In the genomic region with DNA sequence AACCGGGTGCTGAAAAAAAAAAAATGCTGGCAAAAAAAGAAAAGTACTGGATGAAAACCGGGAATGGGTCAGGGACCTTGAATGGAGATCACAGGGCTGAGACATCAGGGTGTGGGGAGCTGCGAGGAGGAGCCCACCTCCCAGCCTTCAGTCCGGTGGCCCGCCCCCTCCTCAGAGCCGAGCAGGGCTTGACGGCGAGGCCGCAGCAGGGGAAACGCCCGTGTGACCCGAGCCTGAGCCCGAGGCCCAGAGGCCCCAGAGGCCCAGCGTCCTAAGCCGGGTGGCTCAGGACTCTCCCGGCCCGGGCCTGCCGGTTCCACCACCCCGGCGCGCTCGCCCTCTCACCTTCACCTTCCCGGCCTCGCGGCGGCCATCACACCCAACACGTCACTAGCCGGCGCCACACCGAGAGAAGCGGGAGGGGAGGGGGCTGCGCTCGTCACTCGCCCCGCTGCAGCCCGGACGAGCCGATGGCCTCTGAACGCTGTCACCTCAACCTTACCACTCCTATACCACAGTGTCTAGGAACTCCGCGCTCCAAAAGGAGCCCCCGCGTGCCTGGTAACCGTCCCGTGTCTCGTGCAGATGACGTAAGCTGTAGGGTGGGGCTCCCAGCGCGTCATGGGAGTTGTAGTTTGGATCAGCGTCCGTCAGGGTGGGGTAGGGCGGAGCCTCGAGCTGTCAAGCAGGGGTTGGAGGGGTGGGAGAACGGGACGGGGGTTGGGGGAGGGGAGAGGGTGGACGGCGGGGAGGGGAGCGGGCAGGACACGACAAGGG, we compare ENCODE assay signal across 8 mouse cellular contexts. TPM values are rescaled to one million over a fixed set of nuclear protein-coding genes. Genes with fewer than 3 reads are reported as not detected.
DNase-seq lines count a peak whose midpoint lies in the region; ATAC-seq and TF ChIP-seq lines count a peak whose summit lies in the region.

A gene (minus strand): TSS at position 392 of the 777 bp plus-strand sequence.

- peaks cover 39% of the 10 kb centered on the region for H3K36me3 ChIP-seq in G1E (replicated peaks)
- H3K36me3 ChIP-seq in forebrain, embryonic 16.5 days (ENCODE audit: control insufficient read depth, insufficient read depth) = peaks cover 6% of the 10 kb centered on the region
- H3K36me3 ChIP-seq in lung, embryonic 14.5 days (ENCODE audit: insufficient read depth) = peaks cover 19% of the 10 kb centered on the region
- H3K36me3 ChIP-seq in thymus, adult 2 months (ENCODE audit: control insufficient read depth, insufficient read depth, low read length) = no peaks in the 10 kb centered on the region

- peaks cover 7% of the 10 kb centered on the region; the same call in 1 of the 2 replicates for H3K27me3 ChIP-seq in G1E (ENCODE audit: insufficient read depth, low read length)
- H3K27me3 ChIP-seq in forebrain, embryonic 16.5 days (replicated peaks; ENCODE audit: control insufficient read depth, insufficient read depth, low read length) = no peaks in the 10 kb centered on the region
- H3K27me3 ChIP-seq in lung, embryonic 14.5 days (ENCODE audit: insufficient read depth, low read length) = no peaks in the 10 kb centered on the region
- no peaks in the 10 kb centered on the region for H3K27me3 ChIP-seq in thymus, adult 2 months (ENCODE audit: control insufficient read depth, insufficient read depth, low read length)

- H3K27ac ChIP-seq in forebrain, embryonic 16.5 days (ENCODE audit: low read length) = peak within 1 kb of the TSS; percentile 82
- H3K27ac ChIP-seq in layer of hippocampus, adult 2 months = peak within 1 kb of the TSS; percentile 100
- peak within 1 kb of the TSS; percentile 32 for H3K27ac ChIP-seq in lung, embryonic 14.5 days (ENCODE audit: low read depth)
- peak within 1 kb of the TSS; percentile 100 for H3K27ac ChIP-seq in olfactory bulb, adult 2 months (ENCODE audit: insufficient read depth, low read depth, low read length)
- H3K27ac ChIP-seq in thymus, adult 2 months (ENCODE audit: control insufficient read depth, insufficient read depth, low read length) = no peak within 1 kb of the TSS

- H3K9ac ChIP-seq in forebrain, embryonic 16.5 days (replicated peaks; ENCODE audit: low read depth, low read length) = peak within 1 kb of the TSS; percentile 85
- H3K9ac ChIP-seq in lung, embryonic 14.5 days = peak within 1 kb of the TSS; percentile 62

- H3K4me1 ChIP-seq in G1E (ENCODE audit: insufficient read depth, low read depth, low read length) = peaks cover 18% of the 10 kb centered on the region
- H3K4me1 ChIP-seq in forebrain, embryonic 16.5 days (replicated peaks; ENCODE audit: control insufficient read depth, insufficient read depth, low read length) = peaks cover 10% of the 10 kb centered on the region
- peaks cover 6% of the 10 kb centered on the region; the same call in 1 of the 2 replicates for H3K4me1 ChIP-seq in lung, embryonic 14.5 days (ENCODE audit: insufficient read depth)
- peaks cover 15% of the 10 kb centered on the region for H3K4me1 ChIP-seq in olfactory bulb, adult 2 months (ENCODE audit: control insufficient read depth, insufficient read depth, low read length)
- peaks cover 2% of the 10 kb centered on the region for H3K4me1 ChIP-seq in thymus, adult 2 months (replicated peaks; ENCODE audit: control insufficient read depth, insufficient read depth, low read length)

- peak; percentile 53; the same call in 1 of the 2 replicates for TF ChIP-seq POLR2A in olfactory bulb, adult 2 months (IDR thresholded peaks at IDR 0.05; ENCODE audit: insufficient read depth, low read depth, low read length)
- TF ChIP-seq POLR2A in thymus, adult 2 months (IDR thresholded peaks at IDR 0.05; ENCODE audit: control insufficient read depth, extremely low read depth, insufficient read depth, low read length, poor library complexity) = no peak

- peak; percentile 95 for ATAC-seq in G1E (ENCODE audit: extremely low read depth, insufficient number of reproducible peaks, low FRiP score, poor library complexity, severe bottlenecking)
- peak; percentile 94 for ATAC-seq in forebrain, embryonic 16.5 days
- ATAC-seq in lung, embryonic 14.5 days (ENCODE audit: insufficient read depth) = peak; percentile 94

- H3K4me3 ChIP-seq in G1E (ENCODE audit: low read depth, low read length) = peak within 1 kb of the TSS; percentile 94
- peak within 1 kb of the TSS; percentile 86 for H3K4me3 ChIP-seq in forebrain, embryonic 16.5 days (replicated peaks; ENCODE audit: low read length)
- peak within 1 kb of the TSS; percentile 96 for H3K4me3 ChIP-seq in layer of hippocampus, adult 2 months
- peak within 1 kb of the TSS; percentile 89 for H3K4me3 ChIP-seq in lung, embryonic 14.5 days (ENCODE audit: low read depth, low read length)
- peak within 1 kb of the TSS; percentile 99 for H3K4me3 ChIP-seq in olfactory bulb, adult 2 months (ENCODE audit: insufficient read depth, low read depth, low read length)
- peak within 1 kb of the TSS; percentile 69 for H3K4me3 ChIP-seq in thymus, adult 2 months (ENCODE audit: control insufficient read depth, insufficient read depth, low read length)

- DNase-seq in G1E (ENCODE audit: low spot score) = peak; percentile 93
- DNase-seq in cerebellum, adult 18-20 months = peak; percentile 93
- peak; percentile 89 to 96 for DNase-seq in heart, postnatal 36 days
- DNase-seq in layer of hippocampus, adult 2 months (ENCODE audit: low spot score in 2 of 2) = peak; percentile 91 to 92
- DNase-seq in lung, embryonic 14.5 days = peak; percentile 92
- peak; percentile 88 for DNase-seq in thymus, adult 2 months

- WGBS in forebrain, embryonic 16.5 days = under 1% methylated on average over 59 of the region's 59 CpGs
- under 1% methylated on average over 59 of the region's 59 CpGs for WGBS in lung, embryonic 14.5 days
- WGBS in olfactory bulb, adult 2 months = under 1% methylated on average over 59 of the region's 59 CpGs
- WGBS in thymus, adult 2 months = under 1% methylated on average over 57 of the region's 59 CpGs

- peak within 1 kb of the TSS; percentile 63 for H3K4me2 ChIP-seq in forebrain, embryonic 16.5 days (ENCODE audit: low read length)
- H3K4me2 ChIP-seq in lung, embryonic 14.5 days = peak within 1 kb of the TSS; percentile 80

- intact Hi-C loops in heart, postnatal 36 days (cut with DNase I) = loop anchor here (2.0 kb wide), 2 partner anchors 32 kb away; a partner anchor contains a TSS

- no peak for TF ChIP-seq CTCF in G1E (IDR thresholded peaks at IDR 0.05; ENCODE audit: low read depth, low read length)
- no peak for TF ChIP-seq CTCF in layer of hippocampus, adult 2 months (conservative IDR thresholded peaks at IDR 0.05)
- TF ChIP-seq CTCF in lung, embryonic 14.5 days (IDR thresholded peaks at IDR 0.05; ENCODE audit: low read depth) = no peak
- no peak for TF ChIP-seq CTCF in olfactory bulb, adult 2 months (IDR thresholded peaks at IDR 0.05; ENCODE audit: insufficient read depth, low read depth, low read length)
- 0 out of 2 replicates have a peak, but pooled peaks have one; percentile 42 for TF ChIP-seq CTCF in thymus, adult 2 months (IDR thresholded peaks at IDR 0.05; ENCODE audit: borderline replicate concordance, control insufficient read depth, extremely low read depth, insufficient read depth, low read length, poor library complexity)

- H3K9me3 ChIP-seq in G1E (replicated peaks) = no peaks in the 10 kb centered on the region
- no peaks in the 10 kb centered on the region for H3K9me3 ChIP-seq in forebrain, embryonic 16.5 days (ENCODE audit: control insufficient read depth, low read length)
- no peaks in the 10 kb centered on the region for H3K9me3 ChIP-seq in lung, embryonic 14.5 days (ENCODE audit: low read depth, low read length)

RNA-seq across cellular contexts. Expression of the gene that starts here (rescaled TPM):
- 18.6 and 21.0 TPM in 2 replicates for total RNA-seq in G1E (2014; fragmentation: Nextera tagmentation)
- 14.8 and 18.3 TPM in 2 replicates for total RNA-seq in G1E (2017)
- polyA plus RNA-seq in G1E (2012) = 14.6 and 18.9 TPM in 2 replicates
- polyA plus RNA-seq in forebrain, embryonic 16.5 days (2015; fragmentation: Nextera tagmentation; extraction: Ambion mirVana) = 82.4 and 90.7 TPM in 2 replicates
- total RNA-seq in heart, postnatal 36 days (2021) = 100 to 1,000 TPM; 670 to 699 TPM
- total RNA-seq in layer of hippocampus, adult 2 months (2021) = 100 to 1,000 TPM; 198 to 200 TPM
- 31.7 and 32.6 TPM in 2 replicates for polyA plus RNA-seq in lung, embryonic 14.5 days (2014; fragmentation: Nextera tagmentation; extraction: Ambion mirVana)
- polyA plus RNA-seq in olfactory bulb, adult 2 months (2012; ENCODE audit: insufficient read depth, insufficient read length, low replicate concordance, missing spikeins) = not detected in 2 replicates
- 40.4 and 50.2 TPM in 2 replicates for polyA plus RNA-seq in thymus, adult 2 months (2012; rRNA removed)

Comparison
In these comparisons a context has a peak if more than half of its experiments do, and no peak if none do; other contexts are left out.
1. RNA of the gene that starts here (total RNA-seq): 670 to 699 TPM in heart, postnatal 36 days and 198 to 200 TPM in layer of hippocampus, adult 2 months; 14.8 to 21.0 TPM in G1E; every median in the first group is over 4 times any median in the second.
2. Peak in every context shown above with its lines, with median percentiles within 50 percentile points of each other: ATAC-seq, DNase-seq and H3K4me3 ChIP-seq.